Mouse (Mus musculus) embryonic facial prominence, embryonic 10.5 days (tissue): ENCODE results near the gene 1700029H14Rik. TPM values are rescaled to one million over a fixed set of nuclear protein-coding genes. Genes with fewer than 3 reads are reported as not detected.

Experiments
- DNase-seq: peaks from one replicate; pipeline ENCODE4 v3.0.0-alpha.2; 2017; ENCODE audit warnings: low spot score
- H3K27ac ChIP-seq: fragments of 300-500 bp; sonication (generic); replicated peaks from 2 replicates; pipeline ENCODE4 v1.5.1; 2016; ENCODE audit warnings: mild to moderate bottlenecking
- H3K27me3 ChIP-seq: fragments of 300-500 bp; sonication (generic); replicated peaks from 2 replicates; pipeline ENCODE4 v1.6.1; 2016; ENCODE audit warnings: low read depth, mild to moderate bottlenecking; ENCODE audit not compliant: poor library complexity, severe bottlenecking
- H3K36me3 ChIP-seq: fragments of 300-500 bp; sonication (generic); replicated peaks from 2 replicates; pipeline ENCODE4 v1.6.1; 2016; ENCODE audit warnings: mild to moderate bottlenecking, moderate library complexity
- H3K4me1 ChIP-seq: fragments of 300-500 bp; sonication (generic); 2 replicates; pipeline ENCODE4 v1.6.1; 2016
- H3K4me3 ChIP-seq: fragments of 300-500 bp; sonication (generic); 2 replicates; pipeline ENCODE4 v1.5.1; 2016; ENCODE audit warnings: mild to moderate bottlenecking, moderate library complexity
- H3K9me3 ChIP-seq: fragments of 300-500 bp; sonication (generic); 2 replicates; pipeline ENCODE4 v1.6.1; 2016; ENCODE audit warnings: mild to moderate bottlenecking
- WGBS: fragments of 180-500 bp; shearing (Covaris S2); methylation state at CpG from one replicate; pipeline ENCODE4 v1.1.7; 2016; 5-methylcytosine and 5-hydroxymethylcytosine counted together
- polyA plus RNA-seq: library from polyadenylated mRNA; unstranded; fragments of >200 nt; fragmentation: Nextera tagmentation; extraction: Ambion mirVana; gene quantifications from 2 replicates; pipeline ENCODE4 v1.2.1, GENCODE M21; 2016

Gene 1700029H14Rik
- not detected in 2 replicates for polyA plus RNA-seq

DNA sequence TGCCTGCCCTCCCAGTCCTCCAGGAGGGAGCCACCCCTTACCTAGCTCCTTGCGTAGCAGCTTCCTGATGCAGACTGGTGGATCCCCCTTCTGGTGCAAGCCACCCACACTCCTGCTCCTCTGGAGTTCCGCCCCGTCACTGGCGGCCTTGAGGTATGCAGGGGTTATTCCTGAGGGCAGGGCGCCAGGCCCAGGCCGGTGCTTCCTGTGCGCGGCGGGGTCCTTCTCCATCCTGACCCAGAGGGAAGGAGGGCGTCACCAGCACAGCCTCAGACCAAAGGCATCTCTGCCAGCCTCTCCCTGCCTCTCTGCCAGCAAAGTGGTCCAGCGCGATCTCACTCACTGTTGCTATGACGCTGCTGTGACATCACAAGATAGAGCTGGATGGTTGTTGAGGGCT lies at the start of gene 1700029H14Rik:
Gene 1700029H14Rik (minus strand): TSS at position 344 of the 400 bp plus-strand sequence.
- no peaks in the 10 kb centered on the region for H3K36me3 ChIP-seq
- 35% methylated on average over 13 of the region's 13 CpGs for WGBS
- peaks cover 3% of the 10 kb centered on the region for H3K4me1 ChIP-seq
- H3K4me3 ChIP-seq, result no peak within 1 kb of the TSS
- DNase-seq, result peak; percentile 25
- no peak within 1 kb of the TSS for H3K27ac ChIP-seq
- no peaks in the 10 kb centered on the region for H3K27me3 ChIP-seq
- no peaks in the 10 kb centered on the region for H3K9me3 ChIP-seq

DNA sequence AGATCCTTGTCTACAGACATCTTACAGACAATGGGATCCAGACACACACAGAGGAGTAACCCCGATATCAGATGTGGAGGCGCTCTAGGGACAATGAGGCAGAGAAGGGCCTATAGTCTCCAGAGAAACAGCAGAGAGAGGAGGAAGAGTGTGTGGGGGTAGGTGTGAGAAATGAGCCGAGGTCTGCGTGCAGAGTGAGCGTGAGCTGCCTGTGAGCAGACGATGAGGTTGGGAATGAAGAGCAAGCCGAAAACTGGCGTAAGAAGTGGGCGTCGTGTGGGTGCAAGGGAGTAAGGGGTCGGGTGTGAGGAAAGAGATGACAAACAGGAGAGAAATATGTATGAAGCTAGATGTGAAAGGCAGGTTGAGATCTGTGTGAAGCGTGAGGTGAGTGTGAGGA lies 49.4 kb upstream of the 1700029H14Rik start:
- peaks cover 5% of the 10 kb centered on the region; the same call in 1 of the 2 replicates for H3K9me3 ChIP-seq
- DNase-seq, result no peak
- WGBS, result 93% methylated on average over 12 of the region's 12 CpGs
- no peak overlapping the region for H3K27ac ChIP-seq
- peaks cover 9% of the 10 kb centered on the region for H3K4me1 ChIP-seq
- no peak overlapping the region for H3K4me3 ChIP-seq
- no peaks in the 10 kb centered on the region for H3K27me3 ChIP-seq
- H3K36me3 ChIP-seq, result peaks cover 24% of the 10 kb centered on the region

DNA sequence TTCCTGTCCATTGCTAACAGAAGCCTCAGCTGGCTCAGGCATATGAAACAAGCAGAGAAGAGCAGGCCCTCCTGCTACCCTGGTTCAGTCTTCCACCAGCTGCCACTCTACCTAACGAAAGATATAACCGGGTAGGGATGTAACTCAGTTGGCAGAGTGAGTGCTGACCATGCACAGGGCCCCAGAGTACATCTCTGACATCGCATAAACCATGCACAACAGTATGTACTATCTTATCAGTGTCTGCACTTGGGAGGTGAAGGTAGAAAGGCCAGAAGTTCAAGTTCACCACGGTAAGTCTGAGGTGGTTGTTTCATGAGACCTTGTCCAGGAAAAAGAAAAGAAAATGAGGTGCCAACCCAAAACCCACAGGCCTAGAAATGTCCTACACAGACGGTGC lies 47.7 kb upstream of the 1700029H14Rik start:
- Histone ChIP-seq H3K27me3 (no peaks in the 10 kb centered on the region), H3K9me3 (peaks cover 5% of the 10 kb centered on the region; the same call in 1 of the 2 replicates), H3K4me1 (peaks cover 6% of the 10 kb centered on the region), H3K27ac (no peak overlapping the region), H3K36me3 (peaks cover 33% of the 10 kb centered on the region), H3K4me3 (no peak overlapping the region)
- 91% methylated on average over 5 of the region's 5 CpGs for WGBS
- DNase-seq, result no peak

DNA sequence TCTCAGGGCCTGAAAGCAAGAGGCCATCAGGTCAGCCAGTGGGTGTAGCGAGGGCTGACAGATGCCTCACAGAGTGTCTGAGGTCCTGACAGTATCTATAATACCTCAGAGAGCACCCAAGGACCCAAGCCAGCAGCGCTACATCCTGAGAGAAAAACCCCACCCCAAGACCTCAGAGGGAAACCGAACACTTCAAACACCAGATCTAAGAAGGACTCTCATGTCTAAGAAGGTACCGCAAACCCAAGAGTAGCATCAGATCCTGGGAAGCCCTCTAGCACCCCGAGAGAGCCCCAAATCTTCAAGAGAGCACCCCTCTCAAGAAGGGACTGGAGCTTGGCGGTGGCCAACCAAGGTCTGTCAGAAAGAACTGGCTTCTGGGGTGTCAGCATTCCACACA lies 46.7 kb upstream of the 1700029H14Rik start:
- no peak for DNase-seq
- no peak overlapping the region for H3K27ac ChIP-seq
- H3K4me3 ChIP-seq, result no peak overlapping the region
- H3K36me3 ChIP-seq, result peaks cover 37% of the 10 kb centered on the region
- WGBS, result 93% methylated on average over 6 of the region's 6 CpGs
- peaks cover 5% of the 10 kb centered on the region; the same call in 1 of the 2 replicates for H3K9me3 ChIP-seq
- H3K4me1 ChIP-seq, result no peaks in the 10 kb centered on the region
- no peaks in the 10 kb centered on the region for H3K27me3 ChIP-seq

DNA sequence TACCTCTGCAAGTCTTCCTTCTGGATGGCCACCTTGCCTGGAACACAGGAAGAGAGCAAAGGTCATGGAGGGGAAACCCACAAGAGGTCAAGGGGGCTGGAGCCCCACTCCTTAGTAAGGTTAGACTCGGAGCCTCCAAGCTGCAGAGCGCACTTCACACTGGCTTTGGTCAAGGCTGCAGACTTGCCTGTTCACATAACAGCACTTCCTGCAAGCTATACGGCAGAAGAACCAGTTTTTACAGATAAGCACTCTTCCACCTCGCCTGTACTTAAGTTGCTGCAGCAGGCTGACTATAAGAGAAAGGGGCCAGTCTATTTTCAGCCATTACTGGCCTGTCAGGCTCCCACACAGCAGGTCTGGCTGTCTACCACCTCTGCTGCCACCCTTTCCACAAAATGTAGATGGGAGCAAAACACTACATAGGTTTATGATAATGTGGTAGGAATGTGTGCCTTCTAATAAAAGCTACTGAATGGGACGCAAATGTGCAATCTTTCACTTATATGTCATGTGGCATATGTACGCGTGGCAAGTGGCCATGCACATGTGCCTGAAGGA lies 43.7 kb upstream of the 1700029H14Rik start:
- no peak overlapping the region for H3K4me3 ChIP-seq
- H3K9me3 ChIP-seq, result no peaks in the 10 kb centered on the region
- H3K27ac ChIP-seq, result no peak overlapping the region
- DNase-seq, result no peak
- no peaks in the 10 kb centered on the region for H3K27me3 ChIP-seq
- no peaks in the 10 kb centered on the region for H3K4me1 ChIP-seq
- peaks cover 25% of the 10 kb centered on the region for H3K36me3 ChIP-seq
- 85% methylated on average over 7 of the region's 7 CpGs for WGBS

DNA sequence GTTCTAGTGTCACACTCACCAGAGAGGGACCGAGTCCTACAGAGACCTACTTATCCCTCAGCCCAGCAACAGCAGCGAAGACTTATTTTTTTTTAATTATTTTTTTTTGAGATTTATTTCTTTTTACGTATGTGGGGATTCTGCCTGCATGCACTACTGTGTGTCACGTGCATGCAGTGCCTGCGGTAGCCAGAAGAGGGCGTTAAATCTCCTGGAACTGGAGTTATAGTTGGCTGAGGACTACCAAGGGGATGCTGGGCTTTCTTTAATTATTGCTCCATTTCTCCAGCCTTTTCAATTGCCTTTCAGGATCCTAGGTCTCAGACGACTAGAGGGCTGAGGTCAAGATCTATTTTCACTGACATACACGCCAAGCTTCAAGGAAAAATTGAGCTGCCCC lies 40.4 kb upstream of the 1700029H14Rik start:
- H3K4me3 ChIP-seq, result no peak overlapping the region
- WGBS, result 56% methylated on average over 8 of the region's 8 CpGs

DNA sequence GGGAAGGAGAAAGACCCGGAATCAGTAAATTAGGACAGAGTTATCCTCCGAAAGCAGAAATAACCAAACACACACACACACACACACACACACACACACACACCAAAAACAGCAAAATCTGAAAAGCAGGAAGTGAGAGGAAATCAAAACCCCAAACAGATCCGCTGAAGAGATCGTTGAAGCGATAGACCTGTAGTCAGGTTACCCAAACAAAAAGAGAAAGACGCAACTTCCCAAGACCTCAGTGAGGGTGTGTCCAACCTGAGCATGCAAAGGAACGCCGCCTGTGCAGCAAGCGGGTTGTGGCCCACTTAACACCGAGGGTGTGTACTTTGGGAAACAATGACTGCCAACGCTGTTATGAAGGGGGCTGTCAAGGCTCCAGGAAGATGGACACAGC lies 38.9 kb upstream of the 1700029H14Rik start:
- no peak for DNase-seq
- no peaks in the 10 kb centered on the region for H3K27me3 ChIP-seq
- no peak overlapping the region for H3K4me3 ChIP-seq
- peaks cover 47% of the 10 kb centered on the region for H3K36me3 ChIP-seq
- peaks cover 4% of the 10 kb centered on the region; the same call in 1 of the 2 replicates for H3K4me1 ChIP-seq
- 87% methylated on average over 11 of the region's 11 CpGs for WGBS
- H3K9me3 ChIP-seq, result 0 out of 2 replicates have a peak, but pooled peaks cover 5% of the 10 kb centered on the region
- H3K27ac ChIP-seq, result no peak overlapping the region

More for the DNA sequence above, 40.4 kb upstream of the 1700029H14Rik start:
- peaks cover 4% of the 10 kb centered on the region; the same call in 1 of the 2 replicates for H3K4me1 ChIP-seq
- no peaks in the 10 kb centered on the region for H3K27me3 ChIP-seq
- 0 out of 2 replicates have a peak, but pooled peaks cover under 1% of the 10 kb centered on the region for H3K9me3 ChIP-seq
- H3K36me3 ChIP-seq, result peaks cover 32% of the 10 kb centered on the region
- no peak overlapping the region for H3K27ac ChIP-seq
- DNase-seq, result peak; percentile 58

DNA sequence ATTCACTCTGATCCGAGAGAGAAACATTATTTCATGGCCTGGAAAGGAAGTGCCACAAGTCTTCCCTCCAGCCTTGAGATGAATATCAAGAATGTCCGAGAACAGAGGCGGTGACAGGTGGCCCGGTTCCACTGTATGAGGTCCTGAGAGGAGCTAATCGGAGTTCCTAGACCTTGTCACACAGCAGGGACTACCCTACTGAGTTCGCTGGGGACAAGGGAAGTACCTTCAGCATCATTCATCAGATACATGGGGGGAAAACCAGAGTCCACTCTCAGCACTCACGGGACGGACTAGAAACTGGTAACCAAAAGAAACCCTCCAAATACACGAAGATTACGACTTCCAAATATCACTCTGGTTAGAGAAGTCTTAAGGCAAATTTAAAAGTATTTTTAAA lies 38.5 kb upstream of the 1700029H14Rik start:
- H3K36me3 ChIP-seq, result peaks cover 47% of the 10 kb centered on the region
- 0 out of 2 replicates have a peak, but pooled peaks cover 5% of the 10 kb centered on the region for H3K9me3 ChIP-seq
- H3K27ac ChIP-seq, result no peak overlapping the region
- peaks cover 4% of the 10 kb centered on the region; the same call in 1 of the 2 replicates for H3K4me1 ChIP-seq
- no peak overlapping the region for H3K4me3 ChIP-seq
- no peaks in the 10 kb centered on the region for H3K27me3 ChIP-seq
- WGBS, result 90% methylated on average over 10 of the region's 10 CpGs
- no peak for DNase-seq

DNA sequence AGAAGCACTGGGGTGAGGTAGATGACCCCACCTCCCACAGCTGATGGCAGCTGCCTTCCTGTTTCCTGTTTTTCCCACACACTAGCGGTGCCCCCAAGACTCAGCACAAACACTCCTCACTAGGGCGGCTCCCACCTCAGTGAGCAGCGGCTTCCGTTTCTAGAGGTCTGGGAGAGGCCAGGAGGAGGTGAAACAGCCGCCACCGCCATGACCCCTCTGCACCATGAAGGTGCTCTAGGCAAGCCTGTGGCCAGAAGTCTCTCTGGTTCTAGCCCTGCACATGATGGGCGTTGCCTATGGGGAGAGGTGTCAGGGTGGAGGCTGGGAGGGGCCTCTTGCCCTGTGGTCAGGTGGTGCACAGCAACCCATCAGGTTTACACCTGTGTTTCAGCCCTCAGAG lies 37.9 kb upstream of the 1700029H14Rik start:
- Histone ChIP-seq H3K36me3 (peaks cover 42% of the 10 kb centered on the region), H3K4me3 (no peak overlapping the region), H3K4me1 (peaks cover 4% of the 10 kb centered on the region; the same call in 1 of the 2 replicates), H3K27me3 (no peaks in the 10 kb centered on the region), H3K9me3 (0 out of 2 replicates have a peak, but pooled peaks cover 5% of the 10 kb centered on the region), H3K27ac (no peak overlapping the region)
- WGBS, result 72% methylated on average over 7 of the region's 7 CpGs
- DNase-seq, result no peak

DNA sequence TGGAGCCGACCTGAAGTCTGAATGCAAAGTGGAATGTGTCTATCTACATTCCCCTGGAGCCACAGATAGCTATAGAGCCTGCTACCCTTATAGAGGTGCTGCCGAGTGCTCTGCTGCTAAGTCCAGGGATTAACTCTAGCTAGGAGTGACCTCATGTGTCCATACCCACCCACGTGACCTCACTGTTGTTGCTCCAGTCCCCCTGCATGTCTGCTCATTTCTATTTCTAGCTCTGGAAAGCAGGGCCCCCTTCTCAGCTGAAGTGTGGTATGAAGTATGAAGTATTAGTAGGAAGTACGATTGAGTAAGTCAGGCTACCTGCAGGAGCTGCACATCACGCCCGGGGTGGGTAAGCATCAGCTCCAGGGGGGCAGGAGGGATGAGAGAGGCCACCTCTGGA lies 35.5 kb upstream of the 1700029H14Rik start:
- no peak overlapping the region for H3K27ac ChIP-seq
- DNase-seq, result no peak
- 0 out of 2 replicates have a peak, but pooled peaks cover 5% of the 10 kb centered on the region for H3K9me3 ChIP-seq
- 91% methylated on average over 6 of the region's 6 CpGs for WGBS
- H3K4me3 ChIP-seq, result no peak overlapping the region
- H3K36me3 ChIP-seq, result peaks cover 23% of the 10 kb centered on the region
- H3K27me3 ChIP-seq, result no peaks in the 10 kb centered on the region
- peaks cover 4% of the 10 kb centered on the region; the same call in 1 of the 2 replicates for H3K4me1 ChIP-seq

DNA sequence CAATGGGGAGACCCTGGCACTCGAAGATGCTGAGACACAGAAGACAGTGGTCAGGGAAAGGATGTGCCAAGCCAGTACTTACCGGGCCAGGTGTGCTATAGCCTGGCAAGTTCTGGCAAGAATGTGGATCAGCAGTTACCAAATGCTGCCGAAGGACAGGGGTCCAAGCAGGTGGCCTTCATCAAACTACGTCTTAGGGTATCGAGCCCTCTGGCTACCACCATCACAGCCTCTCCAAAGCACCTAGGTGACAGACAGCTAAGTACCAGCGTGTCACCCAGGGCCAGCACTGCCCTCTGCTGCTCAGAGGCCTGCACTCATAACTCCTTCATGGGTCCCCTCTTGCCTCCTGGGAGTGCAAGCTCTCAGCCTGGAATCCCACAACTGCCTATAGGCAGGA lies 33.6 kb upstream of the 1700029H14Rik start:
- H3K9me3 ChIP-seq, result 0 out of 2 replicates have a peak, but pooled peaks cover 5% of the 10 kb centered on the region
- no peaks in the 10 kb centered on the region for H3K27me3 ChIP-seq
- H3K36me3 ChIP-seq, result peaks cover 23% of the 10 kb centered on the region
- no peak overlapping the region for H3K4me3 ChIP-seq
- H3K27ac ChIP-seq, result no peak overlapping the region
- 91% methylated on average over 6 of the region's 6 CpGs for WGBS
- no peak for DNase-seq
- H3K4me1 ChIP-seq, result peaks cover 4% of the 10 kb centered on the region; the same call in 1 of the 2 replicates

DNA sequence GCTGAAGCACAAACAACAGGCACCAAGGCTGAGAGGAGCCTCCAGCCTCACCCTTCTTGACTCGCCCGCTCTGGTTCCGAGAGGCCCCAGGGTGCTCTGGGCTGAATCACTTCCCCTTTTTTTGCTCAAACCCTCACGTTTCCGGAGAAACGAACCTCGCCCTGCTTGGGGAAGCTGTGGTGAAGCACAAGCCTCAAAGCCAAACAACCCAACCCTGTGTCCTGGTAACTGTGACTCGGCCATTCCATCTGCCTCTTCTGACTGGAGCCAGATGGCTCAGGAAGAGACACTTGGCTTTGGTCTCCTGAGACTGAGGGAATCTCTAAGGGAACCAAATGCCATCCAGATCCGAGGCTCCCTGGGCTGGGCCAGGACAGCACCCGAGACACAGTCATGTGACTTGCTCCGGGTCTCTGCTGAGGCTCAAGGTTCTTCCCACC lies 32.6 kb upstream of the 1700029H14Rik start:
- 85% methylated on average over 11 of the region's 11 CpGs for WGBS
- no peaks in the 10 kb centered on the region for H3K27me3 ChIP-seq
- H3K4me3 ChIP-seq, result no peak overlapping the region
- no peaks in the 10 kb centered on the region for H3K4me1 ChIP-seq
- peaks cover 23% of the 10 kb centered on the region for H3K36me3 ChIP-seq
- DNase-seq, result no peak
- no peak overlapping the region for H3K27ac ChIP-seq
- 0 out of 2 replicates have a peak, but pooled peaks cover 5% of the 10 kb centered on the region for H3K9me3 ChIP-seq

DNA sequence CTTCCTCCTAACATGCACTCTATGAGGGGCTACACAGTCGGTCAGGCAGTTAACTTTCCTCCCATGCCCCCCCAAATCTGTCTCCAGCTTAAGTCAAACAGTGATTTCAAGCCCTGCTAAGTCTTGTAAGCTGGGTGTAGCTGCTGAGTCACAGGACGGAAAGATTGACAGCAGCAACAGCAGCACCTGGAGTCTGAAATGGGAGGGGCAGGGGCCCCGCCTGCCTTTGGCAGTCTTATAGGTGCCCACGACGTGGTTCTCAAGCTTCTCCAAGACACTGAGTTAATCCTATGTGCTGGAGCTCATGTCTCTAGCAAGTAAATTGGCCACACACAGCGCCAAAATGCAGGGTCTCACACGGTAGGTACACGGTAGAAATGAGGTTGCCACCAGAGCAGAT lies 31.1 kb upstream of the 1700029H14Rik start:
- Histone ChIP-seq H3K27me3 (no peaks in the 10 kb centered on the region), H3K27ac (no peak overlapping the region), H3K4me1 (no peaks in the 10 kb centered on the region), H3K4me3 (no peak overlapping the region), H3K9me3 (0 out of 2 replicates have a peak, but pooled peaks cover 5% of the 10 kb centered on the region), H3K36me3 (peaks cover 26% of the 10 kb centered on the region)
- DNase-seq, result no peak
- WGBS, result 83% methylated on average over 8 of the region's 8 CpGs
